Mouse (Mus musculus) layer of hippocampus, adult 9-11 months (tissue): ENCODE measurements at regions not wholly inside any gene's neighbourhood (a gene's known extent, or its start where the extent isn't known, plus 50 kb on each side); places are given as distances from the start of the nearest gene placed in this dataset.

Experiments used
- DNase-seq: peaks from one replicate; pipeline ENCODE4 v3.0.0; 2022

GRCm38 (mm10) chr2:129955260-129955691 is 56.9 kb upstream of the Tgm3 start:
- DNase-seq, result no peak

GRCm38 (mm10) chr2:129958120-129958519 is 54.0 kb upstream of the Tgm3 start:
- DNase-seq, result no peak

- DNase-seq, result peak; percentile 49
Measured at GRCm38 (mm10) chr2:129960364-129960763, 51.8 kb upstream of the Tgm3 start.

GRCm38 (mm10) chr2:129961522-129961921 is 50.6 kb upstream of the Tgm3 start:
- DNase-seq, result no peak
